Mouse (Mus musculus) liver, embryonic 15.5 days (tissue): Measurements from ENCODE around the gene Tnip1. TPM values are rescaled to one million over a fixed set of nuclear protein-coding genes. Genes with fewer than 3 reads are reported as not detected.

Experiments
- ATAC-seq: fragments of 200-750 bp; cut with Nextera tagmentation; 2 replicates; pipeline ENCODE4 v1.8.0; 2017; ENCODE audit warnings: moderate number of reproducible peaks, mild to moderate bottlenecking, moderate library complexity; ENCODE audit not compliant: insufficient read depth
- H3K27ac ChIP-seq: fragments of 300-500 bp; sonication (generic); replicated peaks from 2 replicates; pipeline ENCODE4 v1.5.1; 2015; ENCODE audit warnings: mild to moderate bottlenecking, inconsistent platforms
- H3K27me3 ChIP-seq: fragments of 300-500 bp; sonication (generic); 2 replicates; pipeline ENCODE4 v1.6.1; 2015; ENCODE audit warnings: mild to moderate bottlenecking, inconsistent platforms
- H3K36me3 ChIP-seq: fragments of 300-500 bp; sonication (generic); replicated peaks from 2 replicates; pipeline ENCODE4 v1.6.1; 2015; ENCODE audit warnings: moderate library complexity, mild to moderate bottlenecking, inconsistent platforms
- H3K4me1 ChIP-seq: fragments of 300-500 bp; sonication (generic); replicated peaks from 2 replicates; pipeline ENCODE4 v1.6.1; 2015; ENCODE audit warnings: inconsistent platforms
- H3K4me2 ChIP-seq: fragments of 300-500 bp; sonication (generic); 2 replicates; pipeline ENCODE4 v1.6.1; 2015; ENCODE audit warnings: moderate library complexity, mild to moderate bottlenecking, inconsistent platforms
- H3K4me3 ChIP-seq: fragments of 300-500 bp; sonication (generic); replicated peaks from 2 replicates; pipeline ENCODE4 v1.5.1; 2015; ENCODE audit warnings: mild to moderate bottlenecking, inconsistent platforms
- H3K9ac ChIP-seq: fragments of 300-500 bp; sonication (generic); 2 replicates; pipeline ENCODE4 v1.6.1; 2015; ENCODE audit warnings: moderate library complexity, mild to moderate bottlenecking, inconsistent platforms
- H3K9me3 ChIP-seq: fragments of 300-500 bp; sonication (generic); replicated peaks from 2 replicates; pipeline ENCODE4 v1.6.1; 2016; ENCODE audit warnings: inconsistent platforms
- WGBS: fragments of 180-500 bp; shearing (Covaris S2); methylation state at CpG from one replicate; pipeline ENCODE4 v1.1.7; 2015; ENCODE audit warnings: mixed read lengths; ENCODE audit not compliant: insufficient replicate concordance; 5-methylcytosine and 5-hydroxymethylcytosine counted together
- polyA plus RNA-seq: library from polyadenylated mRNA; unstranded; fragments of >200 nt; fragmentation: Nextera tagmentation; extraction: Ambion mirVana; gene quantifications from 2 replicates; pipeline ENCODE4 v1.2.1, GENCODE M21; 2015

Gene Tnip1
- 6.1 and 6.6 TPM in 2 replicates for polyA plus RNA-seq

DNA sequence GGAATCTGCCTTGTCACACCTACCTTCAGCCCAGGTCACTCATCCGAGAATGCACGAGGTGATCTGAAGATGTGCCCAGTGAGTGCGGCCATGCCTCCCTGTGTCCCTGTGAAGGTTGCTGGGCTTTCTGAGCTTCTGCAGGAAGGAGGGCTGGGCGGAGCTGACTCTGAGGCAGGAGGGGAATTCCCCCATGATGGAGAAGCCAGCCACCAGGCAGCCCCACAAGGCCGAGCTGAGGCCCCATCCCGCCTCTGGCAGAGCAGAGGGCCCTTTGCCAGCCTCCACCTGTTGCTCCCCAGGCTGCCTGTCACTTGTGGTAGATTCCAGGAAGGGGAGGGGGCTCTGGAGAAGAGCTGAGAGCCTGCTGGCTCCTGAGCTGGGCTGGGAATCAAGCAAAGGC, at the start of gene Tnip1:
Gene Tnip1 (minus strand): TSS at position 108 of the 400 bp plus-strand sequence.
- 39% methylated on average over 6 of the region's 6 CpGs for WGBS
- Histone ChIP-seq H3K4me1 (peaks cover 26% of the 10 kb centered on the region), H3K9ac (no peak within 1 kb of the TSS), H3K4me3 (no peak within 1 kb of the TSS), H3K36me3 (no peaks in the 10 kb centered on the region), H3K9me3 (no peaks in the 10 kb centered on the region), H3K27ac (no peak within 1 kb of the TSS), H3K27me3 (no peaks in the 10 kb centered on the region), H3K4me2 (no peak within 1 kb of the TSS)
- no peak for ATAC-seq

DNA sequence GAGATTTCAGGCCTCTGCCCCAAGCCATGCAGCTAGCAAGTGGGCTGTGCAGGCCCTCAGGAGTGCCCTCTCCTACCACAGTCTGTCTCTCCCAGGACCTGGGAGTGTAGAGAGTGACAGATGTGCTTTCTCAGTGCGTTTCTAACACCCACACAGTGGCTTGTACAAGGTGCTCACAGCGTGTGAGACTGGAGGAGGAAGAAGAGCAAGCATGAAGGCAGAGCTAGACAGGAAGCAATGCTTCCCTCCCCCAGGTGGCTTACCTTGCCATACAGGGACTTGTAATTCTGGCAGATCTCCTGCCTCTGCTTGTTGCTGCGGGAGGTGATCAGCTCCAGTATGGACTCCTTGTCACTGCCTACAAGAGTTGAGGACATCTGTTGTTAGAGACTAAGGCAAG, 48.7 kb upstream of the Tnip1 start:
- no peak overlapping the region for H3K9ac ChIP-seq
- H3K9me3 ChIP-seq, result no peaks in the 10 kb centered on the region
- H3K27ac ChIP-seq, result no peak overlapping the region
- peaks cover 11% of the 10 kb centered on the region for H3K4me1 ChIP-seq
- 56% methylated on average over 3 of the region's 3 CpGs for WGBS
- H3K4me3 ChIP-seq, result no peak overlapping the region
- H3K4me2 ChIP-seq, result no peak overlapping the region
- H3K36me3 ChIP-seq, result peaks cover 58% of the 10 kb centered on the region
- ATAC-seq, result no peak
- no peaks in the 10 kb centered on the region for H3K27me3 ChIP-seq

DNA sequence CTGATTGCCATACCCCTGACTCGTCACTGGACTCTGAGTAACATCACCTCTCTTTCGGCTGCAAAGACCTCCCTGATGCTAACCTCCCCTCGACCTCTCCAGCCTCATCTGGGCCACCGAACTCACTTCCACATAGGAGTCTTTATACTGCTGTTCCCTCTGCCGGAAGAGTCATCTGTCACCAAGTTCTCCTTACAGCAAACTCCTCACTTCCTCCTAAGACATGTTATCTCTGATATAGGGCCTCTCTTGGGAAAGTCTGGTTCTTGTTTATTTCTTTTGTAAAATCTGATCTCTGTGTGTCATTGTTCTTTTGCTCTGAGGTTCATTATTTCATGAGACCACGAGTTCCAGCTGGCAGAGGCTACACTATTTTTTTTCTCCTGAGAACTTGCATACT, 45.5 kb upstream of the Tnip1 start:
- Histone ChIP-seq H3K9me3 (no peaks in the 10 kb centered on the region), H3K9ac (no peak overlapping the region), H3K36me3 (peaks cover 70% of the 10 kb centered on the region), H3K4me2 (no peak overlapping the region), H3K4me1 (peaks cover 2% of the 10 kb centered on the region; the same call in 1 of the 2 replicates), H3K27me3 (no peaks in the 10 kb centered on the region), H3K4me3 (no peak overlapping the region), H3K27ac (no peak overlapping the region)
- ATAC-seq, result no peak
- 26% methylated on average over 6 of the region's 6 CpGs for WGBS

DNA sequence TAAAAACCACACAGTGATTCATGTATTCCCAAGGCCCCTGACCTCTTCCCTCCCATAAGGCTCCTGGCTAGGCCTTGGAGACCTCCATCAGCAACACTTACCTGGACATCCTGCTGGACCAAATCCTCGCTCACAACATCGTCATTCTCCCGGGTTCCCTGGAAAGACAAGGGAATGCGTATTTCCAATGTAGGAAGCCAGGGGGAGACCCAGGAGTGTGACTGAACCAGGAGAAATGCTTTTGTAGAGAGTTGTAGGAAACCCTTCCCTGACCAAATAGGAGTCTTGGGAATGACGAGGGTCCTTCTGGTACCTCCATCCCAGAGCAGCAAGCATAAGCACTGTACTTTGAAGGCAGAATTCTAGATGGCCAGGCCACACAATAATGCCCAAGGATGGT, 43.0 kb upstream of the Tnip1 start:
- ATAC-seq, result no peak
- H3K9ac ChIP-seq, result no peak overlapping the region
- H3K4me1 ChIP-seq, result peaks cover 2% of the 10 kb centered on the region; the same call in 1 of the 2 replicates
- no peaks in the 10 kb centered on the region for H3K27me3 ChIP-seq
- 67% methylated on average over 5 of the region's 5 CpGs for WGBS
- H3K36me3 ChIP-seq, result peaks cover 76% of the 10 kb centered on the region
- no peak overlapping the region for H3K4me2 ChIP-seq
- no peak overlapping the region for H3K27ac ChIP-seq
- no peak overlapping the region for H3K4me3 ChIP-seq
- no peaks in the 10 kb centered on the region for H3K9me3 ChIP-seq

DNA sequence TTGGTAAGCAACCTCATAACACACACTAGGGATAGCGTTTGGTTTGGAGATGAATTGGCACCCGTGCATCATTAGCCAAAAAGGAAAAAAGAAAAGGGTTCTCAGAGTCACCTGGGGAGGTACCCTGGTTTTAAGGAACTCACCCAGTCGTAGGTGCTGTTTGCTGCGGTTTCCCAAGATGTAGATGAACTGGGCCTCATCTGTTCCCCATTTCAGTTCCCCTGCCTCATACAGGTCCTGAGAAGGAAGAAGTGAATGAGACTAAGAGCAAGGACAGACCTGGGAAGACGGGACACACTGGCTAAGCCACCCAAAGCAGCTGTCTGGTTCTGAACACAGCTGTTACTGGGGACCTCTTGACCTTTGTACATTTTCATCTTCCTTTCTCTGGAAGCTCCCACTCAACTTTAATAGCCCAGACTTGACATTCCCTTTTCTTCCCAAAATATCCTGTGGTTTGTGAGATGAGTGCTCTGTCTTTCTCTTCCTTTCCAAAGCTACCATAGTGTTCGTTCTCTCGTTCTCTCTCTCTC, 42.3 kb upstream of the Tnip1 start:
- H3K4me3 ChIP-seq, result no peak overlapping the region
- H3K4me2 ChIP-seq, result no peak overlapping the region
- H3K4me1 ChIP-seq, result peaks cover 2% of the 10 kb centered on the region; the same call in 1 of the 2 replicates
- no peaks in the 10 kb centered on the region for H3K9me3 ChIP-seq
- H3K9ac ChIP-seq, result no peak overlapping the region
- ATAC-seq, result no peak
- peaks cover 74% of the 10 kb centered on the region for H3K36me3 ChIP-seq
- 56% methylated on average over 7 of the region's 7 CpGs for WGBS
- H3K27me3 ChIP-seq, result no peaks in the 10 kb centered on the region
- no peak overlapping the region for H3K27ac ChIP-seq

DNA sequence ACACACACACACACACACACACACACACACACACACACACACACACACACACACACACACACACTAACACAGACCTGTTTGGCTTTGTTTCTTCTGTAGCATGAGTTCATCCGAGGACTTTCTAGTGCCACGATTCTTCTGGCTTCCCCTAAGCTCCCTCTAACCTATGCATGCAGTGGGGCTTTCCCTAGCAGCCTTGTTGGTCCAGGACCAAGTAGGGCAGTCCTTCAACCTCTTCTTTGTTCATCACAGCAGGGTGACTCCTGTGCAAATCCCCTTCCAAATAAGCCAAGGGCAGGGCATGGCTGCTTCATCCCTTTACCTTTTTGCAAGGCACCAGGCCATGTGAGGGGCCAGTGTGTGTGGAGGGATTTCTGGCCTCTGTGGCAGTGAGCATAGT, 36.0 kb upstream of the Tnip1 start:
- H3K36me3 ChIP-seq, result peaks cover 58% of the 10 kb centered on the region
- no peaks in the 10 kb centered on the region for H3K4me1 ChIP-seq
- no peaks in the 10 kb centered on the region for H3K9me3 ChIP-seq
- no peak overlapping the region for H3K4me3 ChIP-seq
- H3K4me2 ChIP-seq, result no peak overlapping the region
- no peak for ATAC-seq
- H3K9ac ChIP-seq, result no peak overlapping the region
- H3K27me3 ChIP-seq, result no peaks in the 10 kb centered on the region
- WGBS, result 52% methylated on average over 2 of the region's 2 CpGs
- no peak overlapping the region for H3K27ac ChIP-seq

DNA sequence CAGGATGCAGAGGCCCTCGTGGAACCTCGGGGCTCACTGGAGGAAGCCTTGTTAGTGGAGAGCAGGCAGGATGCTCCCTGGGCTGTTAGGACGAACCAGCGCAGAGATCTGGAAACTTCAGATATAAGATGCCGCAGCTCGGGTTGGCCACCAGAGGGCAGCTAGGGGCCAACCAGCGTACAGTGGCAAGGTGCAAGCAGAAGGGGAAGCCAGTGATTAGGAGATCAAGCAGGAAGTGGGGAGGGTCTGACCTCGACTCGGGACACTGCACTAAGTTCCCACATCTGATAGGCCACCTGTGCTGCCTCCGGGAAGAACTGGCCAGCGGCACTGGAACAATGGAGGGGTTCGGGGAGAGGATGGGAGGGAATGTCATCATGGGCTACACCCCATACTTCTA, 35.6 kb upstream of the Tnip1 start:
- peaks cover 55% of the 10 kb centered on the region for H3K36me3 ChIP-seq
- H3K4me2 ChIP-seq, result no peak overlapping the region
- no peaks in the 10 kb centered on the region for H3K9me3 ChIP-seq
- H3K9ac ChIP-seq, result no peak overlapping the region
- WGBS, result 4% methylated on average over 11 of the region's 12 CpGs
- H3K4me1 ChIP-seq, result no peaks in the 10 kb centered on the region
- ATAC-seq, result peak; percentile 40; the same call in 1 of the 2 replicates
- no peaks in the 10 kb centered on the region for H3K27me3 ChIP-seq
- no peak overlapping the region for H3K4me3 ChIP-seq
- H3K27ac ChIP-seq, result no peak overlapping the region

DNA sequence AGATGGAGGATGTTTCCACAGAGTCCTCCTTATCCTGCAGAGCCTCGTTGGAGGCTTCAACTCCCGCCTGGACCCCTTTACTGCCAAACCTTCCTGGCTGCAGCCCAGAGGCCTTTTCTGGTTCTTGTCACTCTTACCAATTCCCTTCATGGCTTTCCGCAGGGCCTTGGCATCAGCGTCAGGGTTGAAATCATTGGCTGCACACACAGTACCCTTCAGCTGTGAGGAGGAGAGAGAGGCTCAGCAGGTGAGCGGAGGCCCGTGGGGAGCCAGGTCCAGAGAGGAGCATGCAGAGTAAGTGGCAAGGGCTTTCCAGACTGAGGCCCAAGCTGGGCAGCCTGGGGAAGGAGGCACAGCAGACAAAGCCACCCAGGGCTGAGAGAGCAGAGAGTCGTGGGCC, 33.5 kb upstream of the Tnip1 start:
- Histone ChIP-seq H3K4me2 (no peak overlapping the region), H3K27me3 (no peaks in the 10 kb centered on the region), H3K36me3 (peaks cover 49% of the 10 kb centered on the region), H3K9me3 (no peaks in the 10 kb centered on the region), H3K4me3 (no peak overlapping the region), H3K27ac (no peak overlapping the region), H3K4me1 (no peaks in the 10 kb centered on the region), H3K9ac (no peak overlapping the region)
- ATAC-seq, result no peak
- 59% methylated on average over 7 of the region's 7 CpGs for WGBS

DNA sequence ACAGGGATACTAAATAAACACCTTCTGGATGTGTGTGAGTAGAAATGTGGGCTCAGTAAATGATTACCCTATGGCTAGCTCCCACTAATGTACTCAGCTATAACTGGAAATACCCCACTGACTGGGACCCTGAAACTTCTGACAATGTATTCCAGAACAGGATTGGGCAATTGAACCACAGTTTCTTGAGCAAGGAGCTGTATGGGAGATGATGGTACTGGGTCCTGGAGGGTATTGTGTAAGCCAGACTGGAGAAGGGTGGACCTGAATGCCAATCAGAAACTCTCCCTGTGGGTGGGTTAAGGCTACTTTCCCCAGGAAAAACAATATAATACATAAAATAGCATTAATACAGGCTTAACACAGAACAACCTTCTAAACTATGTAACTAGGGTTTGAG, 27.2 kb upstream of the Tnip1 start:
- H3K4me2 ChIP-seq, result no peak overlapping the region
- no peak overlapping the region for H3K9ac ChIP-seq
- no peaks in the 10 kb centered on the region for H3K9me3 ChIP-seq
- H3K27ac ChIP-seq, result no peak overlapping the region
- no peak for ATAC-seq
- no peak overlapping the region for H3K4me3 ChIP-seq
- H3K4me1 ChIP-seq, result 0 out of 2 replicates have a peak, but pooled peaks cover 7% of the 10 kb centered on the region
- H3K36me3 ChIP-seq, result peaks cover 23% of the 10 kb centered on the region
- no peaks in the 10 kb centered on the region for H3K27me3 ChIP-seq

DNA sequence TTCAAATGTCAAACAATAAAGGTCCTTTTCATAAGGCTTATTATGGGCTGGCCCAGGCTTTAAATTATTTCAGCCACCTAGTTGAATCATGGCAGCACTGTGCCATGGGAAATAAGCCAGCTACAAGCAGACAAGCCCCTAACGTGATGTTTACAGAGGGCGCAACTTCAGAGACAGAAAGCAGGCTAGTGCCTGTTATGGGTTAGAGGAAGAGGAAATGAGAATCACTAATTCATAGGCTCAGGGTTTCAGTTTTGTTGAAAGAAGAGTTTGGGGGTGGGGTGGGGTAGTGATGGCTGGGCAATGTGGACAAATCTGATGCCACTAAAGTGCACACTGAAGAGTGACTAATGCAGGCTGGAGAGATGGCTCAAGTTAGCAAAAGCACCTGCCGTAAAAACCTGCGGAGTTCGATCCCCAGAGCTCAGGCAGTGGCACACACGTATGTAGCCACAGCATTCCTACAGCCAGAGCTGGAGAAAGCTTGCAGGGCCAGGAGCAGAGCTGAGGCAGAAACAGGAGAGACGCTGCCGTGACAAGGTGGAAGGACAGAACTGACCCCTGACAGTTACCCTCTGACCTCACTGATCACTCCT, 26.1 kb upstream of the Tnip1 start:
- no peaks in the 10 kb centered on the region for H3K27me3 ChIP-seq
- H3K9ac ChIP-seq, result no peak overlapping the region
- H3K4me1 ChIP-seq, result 0 out of 2 replicates have a peak, but pooled peaks cover 7% of the 10 kb centered on the region
- H3K27ac ChIP-seq, result no peak overlapping the region
- H3K9me3 ChIP-seq, result no peaks in the 10 kb centered on the region
- peaks cover 23% of the 10 kb centered on the region for H3K36me3 ChIP-seq
- no peak overlapping the region for H3K4me2 ChIP-seq
- 75% methylated on average over 8 of the region's 8 CpGs for WGBS
- no peak overlapping the region for H3K4me3 ChIP-seq
- no peak for ATAC-seq

DNA sequence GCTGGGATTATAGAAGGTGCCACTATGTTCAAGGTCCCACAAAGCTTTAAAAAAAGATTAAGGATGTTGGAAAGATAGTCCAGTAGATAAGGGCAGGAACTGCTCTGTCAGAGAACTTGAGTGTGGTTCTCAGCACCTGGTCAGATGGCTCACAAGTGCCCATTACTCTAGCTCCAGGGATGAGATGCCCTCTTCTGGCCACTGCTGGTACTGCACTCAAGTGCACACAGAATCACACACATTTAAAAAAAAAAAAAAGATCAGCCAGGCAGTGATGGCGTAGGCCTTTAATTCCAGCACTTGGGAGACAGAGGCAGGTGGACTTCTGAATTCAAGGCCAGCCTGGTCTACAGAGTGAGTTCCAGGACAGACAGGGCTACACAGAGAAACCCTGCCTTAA, 25.3 kb upstream of the Tnip1 start:
- 0 out of 2 replicates have a peak, but pooled peaks cover 7% of the 10 kb centered on the region for H3K4me1 ChIP-seq
- no peak overlapping the region for H3K4me2 ChIP-seq
- peaks cover 28% of the 10 kb centered on the region for H3K36me3 ChIP-seq
- no peaks in the 10 kb centered on the region for H3K27me3 ChIP-seq
- H3K27ac ChIP-seq, result no peak overlapping the region
- H3K4me3 ChIP-seq, result no peak overlapping the region
- H3K9me3 ChIP-seq, result no peaks in the 10 kb centered on the region
- no peak overlapping the region for H3K9ac ChIP-seq
- 58% methylated on average over 1 of the region's 1 CpGs for WGBS
- ATAC-seq, result no peak

DNA sequence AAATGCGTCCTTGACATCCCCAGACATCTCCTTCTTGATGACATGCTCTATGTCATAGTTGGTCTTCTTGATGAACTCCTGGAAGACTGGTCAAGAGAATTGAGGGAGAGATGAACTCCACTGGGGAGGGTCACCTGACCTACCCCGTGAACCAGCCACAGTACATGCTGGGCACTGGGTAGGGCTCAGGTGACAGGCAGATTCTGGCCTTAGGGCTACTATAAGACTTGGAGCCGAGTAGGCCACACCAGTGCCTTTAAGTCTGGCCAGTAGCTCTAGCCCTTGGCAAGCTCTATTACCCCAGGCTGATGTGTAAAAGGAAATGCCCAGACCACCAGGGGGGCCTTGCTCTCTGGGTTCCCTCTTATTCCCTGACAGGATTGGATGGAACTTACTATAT, 22.4 kb upstream of the Tnip1 start:
- H3K4me2 ChIP-seq, result no peak overlapping the region
- no peak for ATAC-seq

More for the DNA sequence above, 22.4 kb upstream of the Tnip1 start:
- no peaks in the 10 kb centered on the region for H3K27me3 ChIP-seq
- H3K27ac ChIP-seq, result no peak overlapping the region
- no peak overlapping the region for H3K9ac ChIP-seq
- H3K36me3 ChIP-seq, result peaks cover 46% of the 10 kb centered on the region
- no peak overlapping the region for H3K4me3 ChIP-seq
- 65% methylated on average over 3 of the region's 3 CpGs for WGBS
- H3K9me3 ChIP-seq, result no peaks in the 10 kb centered on the region
- 0 out of 2 replicates have a peak, but pooled peaks cover 5% of the 10 kb centered on the region for H3K4me1 ChIP-seq
